Mouse (Mus musculus) olfactory bulb, adult 2 months (tissue): ENCODE measurements around the gene Gm10490.

Source experiments
- CTCF ChIP-seq: fragments of 200-500 bp; IDR thresholded peaks from 2 replicates; pipeline ENCODE4 v1.5.1; 2012; ENCODE audit warnings: low read depth, mild to moderate bottlenecking, low read length, moderate library complexity; ENCODE audit not compliant: insufficient read depth
- POLR2A ChIP-seq: fragments of 200-500 bp; IDR thresholded peaks from 2 replicates; pipeline ENCODE4 v1.6.1; 2012; ENCODE audit warnings: mild to moderate bottlenecking, low read depth, low read length, moderate library complexity; ENCODE audit not compliant: insufficient read depth

GRCm38 (mm10) chrX:7936874-7937273, 27.5 kb downstream of the Gm10490 start:
- TF ChIP-seq CTCF (no peak), POLR2A (no peak)
